Comparison of ENCODE assay signal across 20 mouse cellular contexts in the genomic region with DNA sequence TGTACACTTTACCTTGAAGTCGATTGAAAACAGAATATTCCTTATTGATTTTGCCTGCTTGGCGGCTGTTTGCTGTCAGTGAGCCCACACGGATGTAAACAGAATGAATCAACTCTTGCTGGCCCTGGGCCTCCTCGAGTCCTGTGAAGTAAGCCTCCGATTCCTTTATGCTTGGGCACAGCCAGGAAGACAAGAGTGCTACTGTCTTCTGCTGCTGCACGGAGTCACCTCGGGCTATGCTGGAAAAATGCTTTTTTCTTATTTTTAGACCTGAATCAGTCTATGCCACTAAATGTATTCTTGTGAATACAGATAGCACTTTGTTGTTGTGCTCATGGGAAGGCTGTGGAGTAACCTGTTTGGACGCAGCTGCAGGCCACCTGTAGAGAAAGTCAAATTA.
DNase-seq lines count a peak whose midpoint lies in the region; ATAC-seq lines count a peak whose summit lies in the region.
"Had no signal": no experiment of that assay in that cellular context is flagged by ENCODE, and none has a peak within 500 bp of the region (broad histone marks: within the 10 kb centered on the region; RNA-seq: fewer than 3 reads in every experiment).

No protein-coding gene starts in this region.

- peak overlapping the region; percentile 23; the same call in 1 of the 2 replicates for H3K27ac ChIP-seq in hindbrain, embryonic 10.5 days
- no peak overlapping the region for H3K27ac ChIP-seq in hindbrain, embryonic 14.5 days
- no peak overlapping the region for H3K27ac ChIP-seq in neural tube, embryonic 11.5 days (ENCODE audit: low read depth, low read length)
- no peak overlapping the region for H3K27ac ChIP-seq in neural tube, embryonic 15.5 days (replicated peaks)
- no peak overlapping the region for H3K27ac ChIP-seq in neural tube, embryonic 13.5 days (replicated peaks)
- H3K27ac ChIP-seq: embryonic facial prominence, embryonic 13.5 days; limb, embryonic 13.5 days; liver, embryonic 14.5 days had no signal

- ATAC-seq in hindbrain, embryonic 14.5 days (ENCODE audit: low FRiP score), result no peak
- 0 out of 2 replicates have a peak, but pooled peaks have one; percentile 29 for ATAC-seq in neural tube, embryonic 11.5 days (ENCODE audit: insufficient read depth, low FRiP score, low TSS enrichment)
- ATAC-seq in neural tube, embryonic 15.5 days (ENCODE audit: low FRiP score), result no peak
- ATAC-seq in neural tube, embryonic 13.5 days (ENCODE audit: low read depth), result no peak

- H3K36me3 ChIP-seq in hindbrain, embryonic 10.5 days, result no peaks in the 10 kb centered on the region
- H3K36me3 ChIP-seq in hindbrain, embryonic 14.5 days (replicated peaks; ENCODE audit: control insufficient read depth, insufficient read depth), result no peaks in the 10 kb centered on the region
- H3K36me3 ChIP-seq in neural tube, embryonic 11.5 days (ENCODE audit: control insufficient read depth, insufficient read depth, low read length), result no peaks in the 10 kb centered on the region
- no peaks in the 10 kb centered on the region for H3K36me3 ChIP-seq in neural tube, embryonic 15.5 days
- no peaks in the 10 kb centered on the region for H3K36me3 ChIP-seq in neural tube, embryonic 13.5 days
- H3K36me3 ChIP-seq: embryonic facial prominence, embryonic 13.5 days; limb, embryonic 13.5 days had no signal

- 24% methylated on average over 8 of the region's 8 CpGs for WGBS in hindbrain, embryonic 10.5 days
- WGBS in hindbrain, embryonic 14.5 days, result 15% methylated on average over 8 of the region's 8 CpGs
- WGBS in neural tube, embryonic 11.5 days, result 22% methylated on average over 8 of the region's 8 CpGs
- WGBS in neural tube, embryonic 15.5 days, result 17% methylated on average over 8 of the region's 8 CpGs
- WGBS in neural tube, embryonic 13.5 days, result 12% methylated on average over 8 of the region's 8 CpGs

- H3K27me3 ChIP-seq in hindbrain, embryonic 10.5 days (ENCODE audit: insufficient read depth, poor library complexity, severe bottlenecking), result no peaks in the 10 kb centered on the region
- no peaks in the 10 kb centered on the region for H3K27me3 ChIP-seq in hindbrain, embryonic 14.5 days (ENCODE audit: control insufficient read depth, insufficient read depth, low read length)
- no peaks in the 10 kb centered on the region for H3K27me3 ChIP-seq in neural tube, embryonic 11.5 days (ENCODE audit: control insufficient read depth, insufficient read depth, low read length)
- H3K27me3 ChIP-seq in neural tube, embryonic 15.5 days (replicated peaks), result no peaks in the 10 kb centered on the region
- no peaks in the 10 kb centered on the region for H3K27me3 ChIP-seq in neural tube, embryonic 13.5 days
- H3K27me3 ChIP-seq: embryonic facial prominence, embryonic 13.5 days; limb, embryonic 13.5 days had no signal

- no peak overlapping the region for H3K4me3 ChIP-seq in hindbrain, embryonic 10.5 days
- no peak overlapping the region for H3K4me3 ChIP-seq in hindbrain, embryonic 14.5 days (replicated peaks; ENCODE audit: low read length)
- H3K4me3 ChIP-seq in neural tube, embryonic 11.5 days (ENCODE audit: low read depth, low read length), result no peak overlapping the region
- no peak overlapping the region for H3K4me3 ChIP-seq in neural tube, embryonic 15.5 days (replicated peaks)
- H3K4me3 ChIP-seq in neural tube, embryonic 13.5 days, result no peak overlapping the region
- H3K4me3 ChIP-seq: embryonic facial prominence, embryonic 13.5 days; limb, embryonic 13.5 days had no signal

- H3K4me1 ChIP-seq in hindbrain, embryonic 10.5 days (replicated peaks), result peaks cover 26% of the 10 kb centered on the region
- no peaks in the 10 kb centered on the region for H3K4me1 ChIP-seq in hindbrain, embryonic 14.5 days (replicated peaks; ENCODE audit: control insufficient read depth, insufficient read depth, low read length)
- peaks cover 5% of the 10 kb centered on the region; the same call in 1 of the 2 replicates for H3K4me1 ChIP-seq in neural tube, embryonic 11.5 days (ENCODE audit: control insufficient read depth, insufficient read depth, low read length)
- H3K4me1 ChIP-seq in neural tube, embryonic 15.5 days, result no peaks in the 10 kb centered on the region; the same call in 1 of the 2 replicates
- peaks cover 21% of the 10 kb centered on the region for H3K4me1 ChIP-seq in neural tube, embryonic 13.5 days (replicated peaks)

- no peak overlapping the region for H3K9ac ChIP-seq in hindbrain, embryonic 14.5 days
- no peak overlapping the region for H3K9ac ChIP-seq in neural tube, embryonic 11.5 days (ENCODE audit: low read length)
- no peak overlapping the region for H3K9ac ChIP-seq in neural tube, embryonic 15.5 days (replicated peaks)
- no peak overlapping the region for H3K9ac ChIP-seq in neural tube, embryonic 13.5 days
- H3K9ac ChIP-seq: embryonic facial prominence, embryonic 13.5 days; limb, embryonic 13.5 days; liver, embryonic 14.5 days had no signal

- no peak overlapping the region for H3K4me2 ChIP-seq in hindbrain, embryonic 14.5 days (replicated peaks)
- H3K4me2 ChIP-seq in neural tube, embryonic 11.5 days (ENCODE audit: low read depth), result no peak overlapping the region
- no peak overlapping the region for H3K4me2 ChIP-seq in neural tube, embryonic 15.5 days
- 0 out of 2 replicates have a peak overlapping the region, but pooled peaks have one; percentile 11 for H3K4me2 ChIP-seq in neural tube, embryonic 13.5 days
- H3K4me2 ChIP-seq: embryonic facial prominence, embryonic 13.5 days; limb, embryonic 13.5 days had no signal

- peak; percentile 23 for DNase-seq in embryo, embryonic 10 days (ENCODE audit: low spot score)
- no peak for DNase-seq in embryo, embryonic 9.5 days (ENCODE audit: extremely low spot score)
- peak; percentile 16 for DNase-seq in hindbrain, embryonic 10.5 days (ENCODE audit: low spot score)
- no peak for DNase-seq in hindbrain, embryonic 14.5 days (ENCODE audit: low spot score)
- DNase-seq in neural tube, embryonic 11.5 days (ENCODE audit: low spot score), result no peak
- DNase-seq in lung, postnatal 25 days (ENCODE audit: low spot score), result no peak
- DNase-seq: adrenal gland, adult 8-10 months; cerebellum, adult 11-12 months; cerebellum, postnatal 25 days; heart, adult 18-20 months; kidney, adult 18-20 months; kidney, postnatal 36 days; layer of hippocampus, adult 9-11 months; right cerebral cortex, postnatal 4 days; thymus, postnatal 36 days had no signal

- no peaks in the 10 kb centered on the region for H3K9me3 ChIP-seq in hindbrain, embryonic 10.5 days
- H3K9me3 ChIP-seq in hindbrain, embryonic 14.5 days (ENCODE audit: control insufficient read depth, low read length), result no peaks in the 10 kb centered on the region
- no peaks in the 10 kb centered on the region for H3K9me3 ChIP-seq in neural tube, embryonic 11.5 days (ENCODE audit: control insufficient read depth, low read length)
- H3K9me3 ChIP-seq in neural tube, embryonic 15.5 days (replicated peaks), result no peaks in the 10 kb centered on the region
- H3K9me3 ChIP-seq in neural tube, embryonic 13.5 days, result no peaks in the 10 kb centered on the region
- H3K9me3 ChIP-seq: embryonic facial prominence, embryonic 13.5 days; limb, embryonic 13.5 days had no signal

Comparison
In these comparisons a context has a peak if more than half of its experiments do, and no peak if none do; other contexts are left out.
1. DNase-seq: peak in embryo, embryonic 10 days (single experiment) and hindbrain, embryonic 10.5 days (single experiment); none in embryo, embryonic 9.5 days (single experiment), hindbrain, embryonic 14.5 days (single experiment), neural tube, embryonic 11.5 days (single experiment) and lung, postnatal 25 days (single experiment).